Mouse (Mus musculus): ENCODE results near the gene Sept9. TPM values are rescaled to one million over a fixed set of nuclear protein-coding genes. Genes with fewer than 3 reads are reported as not detected.
"Not testable (repeated sequence)": the region's sequence is repeated elsewhere in the genome, so short reads cannot be mapped to it uniquely, and the experiment has no call there.

Gene Sept9
- polyA plus RNA-seq, 1 experiment from 2014 or later: 105 TPM

DNA sequence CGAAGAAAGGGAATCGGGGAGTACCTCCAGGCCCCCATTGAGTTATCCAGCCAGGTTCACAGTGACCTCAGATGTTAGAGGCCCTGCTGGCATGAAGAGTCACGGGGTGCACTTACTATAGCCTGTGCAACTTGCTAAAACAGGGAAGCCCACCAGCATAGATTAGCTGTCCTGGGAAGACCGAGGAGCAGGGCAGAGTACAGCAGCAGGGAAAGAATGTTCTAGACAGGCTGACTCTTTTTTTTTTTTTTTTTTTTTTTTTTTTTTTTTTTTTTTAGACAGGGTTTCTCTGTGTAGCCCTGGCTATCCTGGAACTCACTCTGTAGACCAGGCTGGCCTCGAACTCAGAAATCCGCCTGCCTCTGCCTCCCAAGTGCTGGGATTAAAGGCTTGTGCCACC is 143.0 kb downstream of the Sept9 start:
- not testable (repeated sequence) for H3K4me3 ChIP-seq; H3K27ac ChIP-seq (replicated peaks); H3K9me3 ChIP-seq; H3K36me3 ChIP-seq; H3K9ac ChIP-seq; H3K27me3 ChIP-seq; ATAC-seq (ENCODE audit: low read depth); H3K4me2 ChIP-seq
- 97% methylated on average over 6 of the region's 6 CpGs for WGBS
- H3K4me1 ChIP-seq (replicated peaks): peaks cover 99% of the 10 kb centered on the region

DNA sequence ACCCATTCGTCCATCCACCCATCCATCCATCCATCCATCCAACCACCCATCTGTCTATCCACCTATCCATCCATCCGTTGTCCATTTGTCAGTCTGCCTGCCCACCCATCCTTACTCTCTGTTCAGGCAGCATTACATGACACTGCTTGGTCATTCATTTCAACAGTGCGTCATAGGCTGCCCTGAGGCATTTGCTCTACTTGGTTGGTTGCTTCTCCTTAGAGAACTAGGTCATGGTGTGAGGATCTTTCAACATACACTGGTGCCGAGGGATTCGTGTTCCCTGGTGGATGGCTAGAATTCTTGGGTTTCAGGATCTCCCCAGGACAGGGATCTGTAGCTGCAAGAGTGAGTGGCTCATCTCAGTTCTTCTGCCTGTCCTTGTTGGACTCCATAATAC is 144.3 kb downstream of the Sept9 start:
- H3K27ac ChIP-seq (replicated peaks): peak overlapping the region; percentile 86
- H3K9ac ChIP-seq: no peak overlapping the region
- peaks cover 99% of the 10 kb centered on the region for H3K4me1 ChIP-seq (replicated peaks)
- H3K4me3 ChIP-seq: no peak overlapping the region
- H3K36me3 ChIP-seq: no peaks in the 10 kb centered on the region
- no peaks in the 10 kb centered on the region for H3K9me3 ChIP-seq
- 85% methylated on average over 5 of the region's 5 CpGs for WGBS
- no peak overlapping the region for H3K4me2 ChIP-seq
- no peaks in the 10 kb centered on the region for H3K27me3 ChIP-seq
- ATAC-seq (ENCODE audit: low read depth): no peak

DNA sequence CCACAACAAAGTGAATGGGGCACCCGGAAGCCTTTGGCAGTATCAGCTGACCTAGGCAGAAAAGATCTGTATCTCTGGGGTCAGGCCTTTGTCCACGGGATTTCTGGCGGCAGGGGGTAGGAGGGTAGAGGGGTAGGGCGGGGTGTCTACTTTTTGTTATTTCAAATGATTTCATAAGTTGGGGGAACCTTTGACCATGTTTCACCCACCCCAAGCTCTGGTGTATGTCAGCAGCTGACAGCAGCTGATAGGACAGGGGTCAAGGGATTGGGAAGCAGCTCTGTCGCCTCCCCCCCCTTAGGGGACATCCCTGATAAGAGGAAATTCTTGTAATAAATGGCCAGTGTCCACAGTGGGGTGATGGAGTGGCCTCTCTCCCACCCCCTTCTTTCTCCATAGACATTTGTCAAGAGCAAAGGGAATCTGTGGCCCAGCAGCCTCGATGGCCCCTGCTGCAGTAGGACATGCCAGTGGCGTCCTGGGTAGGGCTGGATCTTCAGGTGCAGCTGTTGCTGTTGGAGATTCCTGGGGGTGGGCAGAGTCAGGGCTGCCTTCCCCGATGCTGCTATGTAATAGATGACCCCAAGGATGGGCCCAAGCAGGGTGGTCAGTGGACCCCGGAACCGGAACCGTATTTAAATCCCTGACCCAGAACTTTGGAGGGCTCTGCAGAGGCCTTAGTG is 145.0 kb downstream of the Sept9 start:
- Histone ChIP-seq H3K36me3 (no peaks in the 10 kb centered on the region), H3K9me3 (no peaks in the 10 kb centered on the region), H3K4me2 (peak overlapping the region; percentile 26), H3K9ac (peak overlapping the region; percentile 31; the same call in 1 of the 2 replicates), H3K27ac (replicated peaks) (peak overlapping the region; percentile 86), H3K4me1 (replicated peaks) (peaks cover 99% of the 10 kb centered on the region), H3K27me3 (no peaks in the 10 kb centered on the region), H3K4me3 (no peak overlapping the region)
- WGBS: 55% methylated on average over 11 of the region's 11 CpGs
- ATAC-seq (ENCODE audit: low read depth): no peak

GRCm38 (mm10) chr11:117345022-117345765 is 145.7 kb downstream of the Sept9 start:
- Histone ChIP-seq H3K27ac (replicated peaks) (peak overlapping the region; percentile 86), H3K4me3 (no peak overlapping the region), H3K36me3 (no peaks in the 10 kb centered on the region), H3K9ac (0 out of 2 replicates have a peak overlapping the region, but pooled peaks have one; percentile 38), H3K9me3 (no peaks in the 10 kb centered on the region), H3K27me3 (no peaks in the 10 kb centered on the region), H3K4me1 (replicated peaks) (peaks cover 99% of the 10 kb centered on the region), H3K4me2 (peak overlapping the region; percentile 26)
- 23% methylated on average over 12 of the region's 12 CpGs for WGBS
- ATAC-seq (ENCODE audit: low read depth): peak; percentile 75

DNA sequence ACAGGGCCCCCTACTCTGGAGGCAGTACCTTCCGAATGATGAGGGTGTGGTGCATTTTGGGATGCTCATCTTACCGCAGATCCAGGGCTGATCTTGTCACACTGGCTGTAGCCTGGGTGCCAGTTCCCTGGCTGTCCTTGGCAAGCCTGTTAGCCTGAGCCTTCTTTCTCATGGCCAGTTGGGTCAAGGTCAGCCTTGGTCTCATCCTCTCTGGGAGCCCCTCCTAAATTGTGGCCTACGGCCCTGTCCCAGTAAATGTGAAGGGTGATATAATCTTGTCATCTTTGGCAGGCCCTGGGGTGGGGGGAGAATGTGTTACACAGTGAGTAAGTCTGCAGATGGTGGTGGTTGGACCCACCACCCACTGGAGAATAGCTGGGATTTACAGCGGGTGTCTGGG is 147.8 kb downstream of the Sept9 start:
- H3K4me2 ChIP-seq: peak overlapping the region; percentile 29; the same call in 1 of the 2 replicates
- no peak overlapping the region for H3K4me3 ChIP-seq
- ATAC-seq (ENCODE audit: low read depth): no peak
- no peaks in the 10 kb centered on the region for H3K27me3 ChIP-seq
- no peaks in the 10 kb centered on the region for H3K9me3 ChIP-seq
- H3K9ac ChIP-seq: peak overlapping the region; percentile 51
- H3K4me1 ChIP-seq (replicated peaks): peaks cover 87% of the 10 kb centered on the region
- H3K27ac ChIP-seq (replicated peaks): peak overlapping the region; percentile 86
- WGBS: 83% methylated on average over 4 of the region's 4 CpGs
- H3K36me3 ChIP-seq: peaks cover 11% of the 10 kb centered on the region

DNA sequence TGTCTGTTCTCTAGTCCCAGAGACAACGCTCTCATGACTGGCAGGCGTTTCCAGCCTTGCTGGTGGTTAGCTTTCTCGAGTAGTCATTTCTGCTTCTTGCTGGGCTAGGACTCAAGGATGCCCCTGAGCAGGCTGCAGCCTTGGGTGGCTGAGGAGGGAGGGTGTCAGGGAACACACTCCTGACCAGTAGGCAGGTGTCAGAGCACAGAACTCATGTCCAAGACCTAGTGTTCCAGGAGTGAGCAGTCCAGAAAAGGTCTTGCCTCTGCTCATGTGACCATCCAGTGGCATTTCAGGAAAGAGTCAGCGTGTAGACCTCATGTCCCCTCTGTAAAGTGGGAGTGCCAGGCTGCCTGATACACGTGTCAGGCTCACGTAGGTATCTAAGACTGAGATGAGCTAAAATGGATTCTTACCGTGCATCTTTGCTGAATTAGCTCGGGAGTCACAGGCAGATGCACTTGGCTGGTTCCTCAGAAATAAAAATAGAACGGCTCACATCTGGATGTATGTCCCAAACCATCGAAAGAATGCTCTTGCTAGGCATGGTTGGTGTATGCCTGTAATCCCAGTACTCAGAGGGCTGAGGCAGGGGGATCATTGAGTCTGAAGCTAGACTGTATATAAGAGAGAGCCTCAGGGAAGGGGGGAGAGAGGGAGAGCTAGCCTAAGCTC is 149.1 kb downstream of the Sept9 start:
- no peak overlapping the region for H3K4me3 ChIP-seq
- peaks cover 76% of the 10 kb centered on the region for H3K4me1 ChIP-seq (replicated peaks)
- H3K4me2 ChIP-seq: no peak overlapping the region
- 0 out of 2 replicates have a peak overlapping the region, but pooled peaks have one; percentile 51 for H3K9ac ChIP-seq
- peak overlapping the region; percentile 86; the same call in 1 of the 2 replicates for H3K27ac ChIP-seq (replicated peaks)
- H3K27me3 ChIP-seq: no peaks in the 10 kb centered on the region
- no peak for ATAC-seq (ENCODE audit: low read depth)
- 53% methylated on average over 10 of the region's 10 CpGs for WGBS
- peaks cover 24% of the 10 kb centered on the region for H3K36me3 ChIP-seq
- H3K9me3 ChIP-seq: no peaks in the 10 kb centered on the region

DNA sequence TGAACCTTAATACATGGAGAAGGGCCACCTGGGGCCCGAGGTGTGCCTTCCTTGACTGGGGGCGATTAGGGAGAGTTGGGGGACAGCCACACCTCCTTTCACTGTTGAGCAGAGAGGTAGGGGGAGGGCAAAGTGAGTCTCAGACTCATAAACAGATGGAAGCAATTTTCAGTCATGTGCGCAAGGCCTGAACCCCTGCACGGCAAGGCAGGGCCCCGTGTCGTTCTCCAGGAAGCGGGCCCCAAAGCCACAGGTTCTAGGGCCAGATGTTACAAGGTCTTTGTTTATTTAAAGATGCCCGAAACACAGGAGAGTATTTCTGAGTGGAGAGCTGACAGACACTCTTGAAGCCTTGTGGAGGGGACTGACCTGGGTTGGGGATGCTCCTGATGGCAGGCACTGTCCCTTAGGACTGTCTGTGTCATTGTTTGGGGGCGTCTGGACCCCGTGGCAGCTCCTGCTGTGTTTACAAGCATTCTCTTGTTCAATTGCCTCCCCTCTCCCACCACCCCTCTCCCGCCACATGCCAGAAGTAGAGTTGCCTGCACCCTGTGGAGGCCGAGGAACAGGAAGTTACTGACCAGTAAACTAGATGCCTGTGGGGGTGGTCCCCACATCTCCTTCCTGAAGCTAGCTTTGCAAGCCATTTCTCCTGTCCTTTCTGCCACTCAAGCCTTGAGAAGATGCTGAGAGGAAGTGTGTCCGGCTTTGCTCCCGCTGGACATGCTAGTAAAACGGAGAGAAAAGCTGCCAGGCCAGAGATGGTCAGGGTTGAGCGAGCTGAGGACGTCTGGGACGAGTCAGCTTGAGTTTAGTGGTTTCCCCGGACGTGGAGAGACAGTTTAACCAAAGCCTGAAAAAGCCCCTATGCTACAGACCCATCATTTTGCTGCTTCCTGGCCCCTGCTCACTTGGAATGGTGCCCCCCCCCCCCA is 150.2 kb downstream of the Sept9 start:
- H3K27ac ChIP-seq (replicated peaks): peak overlapping the region; percentile 86
- H3K27me3 ChIP-seq: no peaks in the 10 kb centered on the region
- peak overlapping the region; percentile 45; the same call in 1 of the 2 replicates for H3K9ac ChIP-seq
- H3K4me2 ChIP-seq: 0 out of 2 replicates have a peak overlapping the region, but pooled peaks have one; percentile 18
- H3K36me3 ChIP-seq: peaks cover 36% of the 10 kb centered on the region
- no peak overlapping the region for H3K4me3 ChIP-seq
- H3K4me1 ChIP-seq (replicated peaks): peaks cover 65% of the 10 kb centered on the region
- no peak for ATAC-seq (ENCODE audit: low read depth)
- H3K9me3 ChIP-seq: no peaks in the 10 kb centered on the region
- WGBS: 24% methylated on average over 20 of the region's 20 CpGs

DNA sequence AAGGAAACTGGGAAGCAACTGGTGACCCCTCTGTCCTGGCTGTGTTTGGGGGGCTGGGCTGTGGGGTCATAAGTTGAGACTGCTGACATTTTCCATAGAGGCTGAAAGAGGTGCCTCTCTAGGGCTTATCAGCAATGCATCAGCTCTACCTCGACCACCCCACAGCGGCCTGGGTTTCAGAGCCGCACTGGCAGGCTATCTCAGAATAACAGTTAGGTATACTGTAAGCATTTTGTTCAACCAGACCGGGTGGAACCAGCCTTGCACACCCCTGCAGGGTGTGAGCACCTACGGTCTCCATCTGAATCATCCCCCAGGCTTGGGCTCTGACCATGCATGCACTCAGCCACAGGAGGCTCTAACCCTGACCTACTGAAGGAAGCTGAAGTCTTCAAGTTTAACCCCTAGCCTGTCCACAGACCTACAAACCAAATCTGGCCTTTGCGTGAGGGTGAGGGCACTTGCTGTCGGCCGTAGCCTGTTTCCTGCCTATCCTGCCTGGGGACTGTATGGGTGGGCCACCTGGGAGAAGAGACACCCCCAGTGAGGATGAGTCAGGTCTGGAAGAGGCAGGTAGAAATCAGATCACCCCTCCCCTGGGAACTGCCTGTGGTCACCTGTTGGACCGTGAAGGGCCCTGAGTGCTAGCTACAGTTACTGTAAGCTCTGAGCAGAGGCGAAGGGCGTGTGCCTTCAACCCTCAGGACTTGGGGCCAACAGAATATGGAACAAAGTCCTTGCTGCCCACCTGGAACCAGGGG is 151.2 kb downstream of the Sept9 start:
- ATAC-seq (ENCODE audit: low read depth): no peak
- 90% methylated on average over 11 of the region's 11 CpGs for WGBS
- H3K27me3 ChIP-seq: no peaks in the 10 kb centered on the region
- no peak overlapping the region for H3K4me2 ChIP-seq
- H3K27ac ChIP-seq (replicated peaks): peak overlapping the region; percentile 86; the same call in 1 of the 2 replicates
- peaks cover 55% of the 10 kb centered on the region for H3K4me1 ChIP-seq (replicated peaks)
- H3K4me3 ChIP-seq: no peak overlapping the region
- H3K9ac ChIP-seq: no peak overlapping the region; the same call in 1 of the 2 replicates
- no peaks in the 10 kb centered on the region for H3K9me3 ChIP-seq
- H3K36me3 ChIP-seq: peaks cover 45% of the 10 kb centered on the region

DNA sequence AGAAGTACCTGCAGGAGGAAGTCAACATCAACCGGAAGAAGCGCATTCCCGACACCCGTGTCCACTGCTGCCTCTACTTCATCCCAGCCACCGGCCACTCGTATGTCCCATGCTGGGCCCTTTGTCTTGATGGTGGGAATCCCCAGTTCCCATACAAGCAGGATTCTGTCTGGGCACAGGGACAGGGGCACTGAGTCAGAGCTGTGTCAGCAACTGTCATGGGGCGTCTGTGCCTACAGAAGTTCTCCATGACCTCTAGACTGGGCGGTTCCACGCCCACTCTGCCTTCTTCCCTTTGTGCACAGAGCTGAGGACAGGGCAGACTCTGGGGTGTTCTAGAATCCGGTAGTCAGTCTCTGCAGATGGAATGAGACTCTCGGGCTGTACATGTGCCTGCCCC is 153.7 kb downstream of the Sept9 start:
- no peak overlapping the region for H3K4me3 ChIP-seq
- no peaks in the 10 kb centered on the region for H3K27me3 ChIP-seq
- H3K4me1 ChIP-seq (replicated peaks): peaks cover 30% of the 10 kb centered on the region
- H3K4me2 ChIP-seq: no peak overlapping the region
- no peak overlapping the region for H3K9ac ChIP-seq
- 90% methylated on average over 11 of the region's 11 CpGs for WGBS
- no peak overlapping the region for H3K27ac ChIP-seq (replicated peaks)
- ATAC-seq (ENCODE audit: low read depth): no peak
- H3K9me3 ChIP-seq: no peaks in the 10 kb centered on the region
- H3K36me3 ChIP-seq: peaks cover 69% of the 10 kb centered on the region

- Histone ChIP-seq H3K9me3 (no peaks in the 10 kb centered on the region), H3K4me1 (replicated peaks) (peaks cover 20% of the 10 kb centered on the region), H3K27me3 (no peaks in the 10 kb centered on the region), H3K36me3 (peaks cover 76% of the 10 kb centered on the region), H3K4me3 (no peak overlapping the region), H3K4me2 (no peak overlapping the region), H3K9ac (no peak overlapping the region), H3K27ac (replicated peaks) (no peak overlapping the region)
- no peak for ATAC-seq (ENCODE audit: low read depth)
- WGBS: 83% methylated on average over 4 of the region's 4 CpGs
Observed at GRCm38 (mm10) chr11:117354107-117354506, 154.6 kb downstream of the Sept9 start.

DNA sequence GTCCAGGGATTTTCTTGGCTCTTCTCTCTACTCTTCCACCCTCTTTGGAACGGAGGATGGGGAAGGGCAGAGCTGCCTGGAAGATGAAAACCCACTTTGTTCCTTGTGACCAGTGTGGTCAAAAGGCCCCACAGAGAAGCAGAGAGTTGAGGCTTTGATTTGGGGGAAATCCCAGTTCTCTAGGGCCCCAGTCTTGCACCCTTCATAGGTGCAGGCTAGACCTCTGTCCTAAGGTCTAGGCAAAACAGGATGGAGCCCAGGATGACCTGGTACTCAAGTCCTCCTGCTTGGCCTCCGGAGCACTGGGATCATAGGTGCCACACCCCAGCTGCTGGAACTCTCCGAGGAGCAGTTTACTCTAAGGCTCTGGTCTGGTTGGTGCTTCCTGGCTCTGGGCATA is 157.5 kb downstream of the Sept9 start:
- WGBS: 74% methylated on average over 3 of the region's 3 CpGs
- H3K4me1 ChIP-seq (replicated peaks): no peaks in the 10 kb centered on the region
- peaks cover 95% of the 10 kb centered on the region for H3K36me3 ChIP-seq
- H3K27ac ChIP-seq (replicated peaks): no peak overlapping the region
- ATAC-seq (ENCODE audit: low read depth): no peak
- no peak overlapping the region for H3K4me2 ChIP-seq
- H3K9me3 ChIP-seq: no peaks in the 10 kb centered on the region
- H3K27me3 ChIP-seq: no peaks in the 10 kb centered on the region
- no peak overlapping the region for H3K9ac ChIP-seq
- no peak overlapping the region for H3K4me3 ChIP-seq
